Mouse (Mus musculus) CD4-positive, CD25-positive, alpha-beta regulatory T cell, adult 9 weeks (primary cell): Measurements from ENCODE around the gene Kifc5b. TPM values are rescaled to one million over a fixed set of nuclear protein-coding genes. Genes with fewer than 3 reads are reported as not detected.

Experiments
- polyA plus RNA-seq: library from polyadenylated mRNA; unstranded; fragments of 100-300 nt; shearing (Covaris generic); gene quantifications from one replicate; pipeline ENCODE4 v1.2.1, GENCODE M21; 2017

Gene Kifc5b
- polyA plus RNA-seq, result 1.8 TPM

DNA sequence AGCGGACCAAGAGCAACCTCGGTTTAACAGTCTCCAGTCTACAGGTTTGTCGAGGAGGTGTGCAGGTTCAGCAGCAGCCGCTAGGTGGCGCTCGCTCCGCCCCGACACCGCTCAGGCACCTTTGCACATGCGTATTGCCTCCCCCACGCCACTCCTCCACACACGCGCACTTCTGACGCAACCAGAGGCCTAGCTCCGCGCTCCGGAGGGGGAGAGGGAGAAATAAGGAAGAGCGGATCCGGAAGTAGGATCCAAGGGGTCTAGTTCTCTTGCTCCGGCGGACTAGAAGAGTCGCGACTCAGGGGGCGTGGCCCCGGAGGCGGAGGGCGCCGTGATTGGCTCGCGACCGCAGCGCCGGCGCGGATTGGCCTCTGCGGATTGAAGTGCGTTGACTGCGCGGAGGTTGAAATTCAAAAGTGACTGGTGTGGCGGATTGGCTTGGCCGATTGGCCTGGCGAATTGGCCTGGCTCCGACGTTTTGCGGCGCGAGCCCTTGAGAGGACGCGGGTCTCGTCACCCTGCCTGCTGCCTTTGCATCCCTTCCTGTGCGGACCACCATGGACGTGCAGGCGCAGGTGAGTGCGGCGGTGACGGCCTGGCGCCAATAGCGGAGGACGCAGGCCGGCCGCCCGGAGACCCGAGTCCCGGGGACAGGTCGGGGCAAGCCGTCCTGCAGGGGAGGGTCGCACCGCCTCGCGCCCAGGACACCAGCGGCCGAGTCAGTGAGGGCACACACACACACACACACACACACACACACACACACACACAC, at the start of gene Kifc5b:
TSS of gene Kifc5b (plus strand) at position 381 of the 772 bp plus-strand sequence.

GRCm38 (mm10) chr17:26932839-26933398, 16.0 kb downstream of the Kifc5b start, which contains the start of gene Phf1:
Phf1 (plus strand) TSS chr17:26933052.

GRCm38 (mm10) chr17:26939178-26939972, 22.5 kb downstream of the Kifc5b start, which contains the start of gene Cuta:
Cuta (minus strand) TSS chr17:26939569.

DNA sequence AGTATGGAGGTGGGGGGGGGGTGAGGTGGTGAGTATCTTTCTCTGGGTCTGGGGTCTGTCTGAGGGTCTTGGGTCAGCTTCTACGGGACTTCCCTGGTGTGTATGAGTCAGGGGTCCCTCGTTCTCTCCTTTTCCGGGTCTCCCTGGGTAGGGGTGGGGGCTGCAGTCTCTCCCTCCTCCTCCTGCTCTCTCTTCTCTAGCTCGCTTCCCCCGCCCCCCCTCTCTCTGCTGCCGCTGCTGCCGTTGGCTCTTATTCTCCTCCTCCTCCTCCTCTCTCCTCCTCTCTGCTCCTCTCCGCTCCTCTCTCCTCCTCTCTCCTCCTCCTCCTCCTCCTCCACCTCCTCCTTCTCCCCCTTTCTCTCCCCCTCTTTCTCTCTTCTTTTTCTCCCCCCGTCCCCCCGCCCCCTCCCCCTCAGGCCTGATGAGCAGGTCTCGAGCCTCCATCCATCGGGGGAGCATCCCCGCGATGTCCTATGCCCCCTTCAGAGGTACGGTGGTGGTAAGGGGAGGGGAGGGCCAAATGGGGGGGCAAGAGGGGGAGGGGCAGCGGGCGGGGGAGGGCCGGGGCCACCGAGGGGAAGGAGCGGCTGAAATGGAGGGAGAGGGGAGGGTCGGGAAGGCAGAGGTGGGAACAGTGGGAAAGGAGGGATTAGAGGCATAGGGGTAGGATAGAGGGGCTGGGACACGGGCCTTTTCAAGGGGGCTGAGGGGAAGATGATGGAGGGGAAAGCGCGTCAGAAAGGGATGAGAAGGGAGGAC, 24.3 kb downstream of the Kifc5b start, which contains the start of gene Syngap1:
TSS of gene Syngap1 (plus strand) at position 223 of the 759 bp plus-strand sequence.

GRCm38 (mm10) chr17:26972703-26973574, 56.0 kb downstream of the Kifc5b start, which contains the start of gene Zbtb9:
Zbtb9 (plus strand) TSS chr17:26973167.

Other genes starting within 250 kb of the Kifc5b start
- gene Crebrf, start 201.4 kb upstream of the Kifc5b start, polyA plus RNA-seq, result 105 TPM
- gene Bnip1, start 136.0 kb upstream of the Kifc5b start, polyA plus RNA-seq, result 37.7 TPM
- not detected for gene Nkx2-5, start 72.1 kb upstream of the Kifc5b start, polyA plus RNA-seq
- gene Phf1, start 16.0 kb downstream of the Kifc5b start, polyA plus RNA-seq, result 112 TPM
- gene Cuta, start 22.5 kb downstream of the Kifc5b start, polyA plus RNA-seq, result 200 TPM
- gene Syngap1, start 24.2 kb downstream of the Kifc5b start, polyA plus RNA-seq, result not detected
- 15.9 TPM for gene Zbtb9, start 56.1 kb downstream of the Kifc5b start, polyA plus RNA-seq
- 2.3 TPM for gene Bak1, start 111.9 kb downstream of the Kifc5b start, polyA plus RNA-seq
- 12.5 TPM for gene Itpr3, start 140.2 kb downstream of the Kifc5b start, polyA plus RNA-seq
- gene Uqcc2, start 216.8 kb downstream of the Kifc5b start, polyA plus RNA-seq, result 126 TPM